Mouse (Mus musculus) frontal cortex, postnatal 36 days (tissue): ENCODE measurements at regions not wholly inside any gene's neighbourhood (a gene's known extent, or its start where the extent isn't known, plus 50 kb on each side); places are given as distances from the start of the nearest gene placed in this dataset.

Experiments
- DNase-seq, 2 experiments: peaks; one replicate each; pipeline ENCODE4 v3.0.0; 2022; ENCODE audit warnings: low spot score in 2 of 2

- no peak for DNase-seq
These were observed 1862.5 kb downstream of the Efna5 start for GRCm38 (mm10) chr17:61018647-61019046.
